Mouse (Mus musculus) ES-CJ7 (cell line): Measurements from ENCODE around the gene Mcm10.

Experiments used
- DNase-seq: peaks from one replicate; pipeline ENCODE4 v3.0.0; 2011; ENCODE audit warnings: low read depth, low spot score

Gene Mcm10

DNA sequence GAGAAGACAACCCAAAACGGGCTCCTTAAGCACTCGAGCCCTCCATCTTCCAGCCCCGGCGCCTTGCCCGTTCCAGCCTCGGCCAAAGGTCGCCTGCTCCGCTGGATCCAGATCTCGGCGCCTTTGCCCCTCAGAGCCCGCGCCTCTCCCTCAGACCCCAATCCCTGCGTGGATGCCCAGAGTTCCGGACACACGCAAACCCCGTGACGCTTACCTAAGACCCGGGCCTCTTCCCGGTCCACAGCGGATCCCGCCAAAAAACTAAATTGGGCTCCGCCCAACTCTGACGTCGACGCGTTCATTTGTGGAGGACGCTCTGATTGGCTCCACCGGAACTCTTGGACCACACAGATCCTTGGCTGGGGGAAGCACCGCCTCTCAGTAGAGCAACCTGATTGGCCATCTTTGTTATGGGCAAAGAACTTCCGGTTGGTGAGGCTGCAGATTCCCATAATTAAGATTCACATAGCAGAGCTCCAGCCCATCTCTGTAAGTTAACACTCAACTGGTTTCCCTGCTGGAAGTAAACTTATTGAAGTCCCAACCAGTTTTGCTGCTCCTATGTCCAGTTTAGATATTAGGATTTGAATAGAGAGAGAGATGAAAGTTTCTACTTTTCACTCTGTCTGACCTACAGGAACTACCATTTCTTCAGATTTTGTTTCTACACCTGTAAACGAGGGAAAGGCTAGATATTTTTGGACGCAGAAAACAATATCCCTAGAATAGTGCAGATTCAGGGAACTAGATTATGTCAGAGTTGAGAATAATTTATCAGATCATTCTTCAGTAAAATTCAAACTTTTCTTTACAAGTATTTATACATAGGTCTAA is at the start of gene Mcm10:
TSS of gene Mcm10 (minus strand) at position 301 of the 834 bp plus-strand sequence.
- peak; percentile 97 for DNase-seq

DNA sequence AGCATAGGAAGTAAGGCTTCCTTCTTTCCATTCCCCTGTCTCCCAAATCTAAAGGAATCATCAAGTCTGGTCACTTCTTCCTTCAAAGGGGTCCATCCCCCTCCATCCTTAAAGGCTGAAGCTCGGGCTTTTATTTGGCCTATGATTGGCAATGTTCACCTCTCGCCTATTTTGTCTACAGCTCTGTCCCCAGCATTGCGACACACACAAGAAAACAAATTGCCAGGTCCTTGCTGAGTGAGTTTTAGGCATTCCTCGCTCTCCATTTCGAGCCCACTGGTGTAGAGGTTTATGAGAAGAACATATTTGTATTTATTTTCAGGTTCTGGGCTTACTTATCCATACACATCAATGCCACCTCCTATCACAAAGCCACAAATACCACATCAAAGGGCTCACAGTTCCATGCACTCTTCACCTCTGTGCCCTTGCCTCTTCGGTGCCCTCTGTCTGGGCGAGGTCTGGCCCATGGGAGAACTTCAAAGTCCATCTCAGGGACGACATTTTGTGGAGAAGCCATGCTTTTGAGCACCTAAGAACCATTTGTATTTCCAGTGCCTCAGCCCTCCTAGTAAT is 48.6 kb upstream of the Mcm10 start:
- DNase-seq, result no peak

DNA sequence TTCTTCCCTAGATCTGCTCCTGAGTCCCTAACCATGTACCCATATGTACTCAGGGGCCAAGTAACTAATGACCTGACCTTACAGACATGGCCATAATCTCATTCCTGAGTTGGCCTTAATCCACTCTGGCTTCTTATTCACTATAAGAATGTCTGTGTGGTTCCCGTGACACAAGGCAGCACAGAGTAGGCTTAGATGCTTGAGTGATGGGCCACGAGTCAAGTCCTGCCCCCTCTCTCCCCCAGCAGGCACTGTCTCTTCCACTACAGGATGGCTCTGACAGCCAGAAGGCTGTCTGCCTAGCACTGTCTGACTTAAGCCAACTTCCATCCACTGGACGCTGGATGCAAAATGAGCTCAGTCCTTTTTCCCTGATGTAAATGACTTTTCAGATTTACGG is 47.4 kb upstream of the Mcm10 start:
- DNase-seq, result no peak

GRCm38 (mm10) chr2:5058436-5058835 is 45.8 kb upstream of the Mcm10 start:
- no peak for DNase-seq

GRCm38 (mm10) chr2:5050562-5050961 is 38.0 kb upstream of the Mcm10 start:
- no peak for DNase-seq

DNA sequence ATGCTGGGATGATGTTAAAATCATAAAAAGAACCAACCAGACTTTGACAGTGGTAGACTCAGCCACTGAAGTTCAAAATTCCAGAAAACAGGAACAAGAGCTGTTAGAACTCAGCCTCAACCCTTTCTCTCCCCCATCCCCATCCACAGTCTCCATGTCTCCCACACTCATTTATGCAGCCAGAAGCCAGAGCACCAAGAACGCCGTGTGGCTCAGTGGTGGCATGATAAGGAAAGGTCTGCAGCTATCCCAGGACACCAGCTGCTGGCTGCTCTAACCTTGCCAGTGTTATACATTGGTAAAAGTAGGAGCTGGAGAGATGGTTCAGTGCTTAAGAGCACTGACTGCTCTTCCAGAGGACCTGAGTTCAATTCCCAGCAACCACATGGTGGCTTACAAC is 34.4 kb upstream of the Mcm10 start:
- DNase-seq, result no peak

- DNase-seq, result no peak
Measured at GRCm38 (mm10) chr2:5045269-5045965, 32.8 kb upstream of the Mcm10 start.

- peak; percentile 76 for DNase-seq
Measured at GRCm38 (mm10) chr2:5044321-5044720, 31.7 kb upstream of the Mcm10 start.

DNA sequence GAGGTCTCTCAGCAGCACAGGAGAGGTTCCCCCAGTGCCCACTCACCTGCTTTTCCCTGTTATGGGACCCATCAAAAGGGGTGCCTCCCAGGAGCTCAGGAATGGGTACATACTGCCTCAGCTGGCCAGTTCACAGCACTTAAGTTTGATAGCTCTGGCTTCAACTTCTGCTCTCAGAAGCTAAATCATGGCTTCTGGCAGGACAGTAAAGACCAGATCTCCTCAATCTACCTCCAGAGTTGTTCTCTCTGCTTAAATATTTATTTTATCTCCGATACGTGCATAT is 30.8 kb upstream of the Mcm10 start:
- DNase-seq, result no peak

DNA sequence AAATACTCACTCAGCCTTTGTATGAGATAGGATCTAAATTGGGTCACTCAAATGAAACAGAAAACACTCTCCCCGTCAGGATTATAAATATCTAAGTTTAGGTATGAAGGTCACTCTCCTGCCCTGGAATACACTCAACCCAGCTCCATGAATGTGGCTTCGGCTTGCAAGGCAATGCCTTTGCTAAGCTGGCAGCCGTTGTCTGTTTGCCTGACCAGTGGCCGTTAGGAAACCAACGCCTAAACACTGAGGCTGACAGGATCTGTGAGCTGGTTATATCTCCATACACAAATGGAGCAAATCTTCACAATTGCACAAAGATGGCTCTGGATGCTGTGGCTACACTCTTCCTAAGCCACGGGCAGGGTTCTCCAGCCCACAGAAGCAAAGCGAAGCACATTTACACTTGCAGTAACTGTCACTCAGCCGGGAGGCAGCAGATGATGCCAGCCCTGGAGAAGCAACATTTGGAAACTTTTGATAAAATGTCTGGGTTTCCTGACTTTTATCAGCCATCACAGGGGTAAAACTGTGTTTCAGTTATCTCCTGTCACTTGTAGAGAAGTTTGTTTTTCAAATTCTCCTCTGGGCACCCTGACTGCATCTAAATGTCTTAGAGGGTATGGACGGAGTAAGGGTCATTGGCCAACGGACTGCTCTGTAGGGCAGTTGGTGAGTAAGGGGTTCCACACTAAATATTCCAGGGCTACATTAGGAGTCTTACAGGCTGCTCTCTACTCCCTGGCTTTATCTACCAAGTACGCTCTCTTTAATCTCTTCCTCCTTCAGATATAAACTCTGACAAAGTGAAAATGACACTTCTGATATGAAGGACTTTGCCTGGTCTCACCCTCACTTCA is 30.3 kb upstream of the Mcm10 start:
- DNase-seq, result no peak

- DNase-seq, result no peak
Measured at GRCm38 (mm10) chr2:5041854-5042253, 29.3 kb upstream of the Mcm10 start.

DNA sequence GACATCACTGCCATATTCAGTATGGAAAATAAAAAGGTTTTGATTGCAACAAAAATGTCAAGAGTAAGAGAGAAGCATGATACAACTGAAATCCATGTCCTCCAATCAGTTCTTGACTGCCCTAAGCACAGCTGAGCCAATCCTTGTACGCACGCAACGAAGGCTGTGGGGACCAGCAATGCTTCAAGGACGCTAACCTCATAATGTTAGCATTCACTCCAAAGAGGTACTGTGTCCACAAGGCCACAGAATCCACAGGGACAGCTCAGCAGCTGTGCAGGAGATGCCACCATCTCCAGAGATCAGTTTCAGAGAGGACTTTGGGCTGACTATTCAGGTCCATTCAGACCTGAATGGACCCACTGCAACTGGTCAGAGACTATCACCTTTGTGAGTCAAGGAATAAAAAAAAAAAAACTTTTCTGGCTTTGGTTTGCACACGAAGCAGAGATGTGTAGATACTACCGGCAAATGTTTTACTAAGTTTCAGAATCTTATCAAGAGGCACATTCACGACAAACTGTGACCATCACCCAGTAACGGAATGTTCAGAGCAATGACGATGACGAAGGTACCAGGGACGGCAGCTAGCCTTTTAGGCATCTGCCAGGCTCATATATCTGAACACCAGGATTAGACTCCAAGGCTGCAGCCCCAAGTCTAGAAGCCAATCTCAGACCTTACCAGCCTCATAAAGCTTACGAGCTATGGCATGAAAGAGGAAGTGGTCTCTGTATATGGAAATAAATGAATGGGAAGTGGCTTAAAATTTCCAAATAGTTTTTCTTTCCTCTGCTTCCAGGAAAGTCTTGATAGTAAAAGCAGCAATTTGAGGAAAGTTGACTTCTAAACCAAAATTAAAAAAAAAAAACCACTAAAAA is 27.9 kb upstream of the Mcm10 start:
- no peak for DNase-seq

- no peak for DNase-seq
Measured at GRCm38 (mm10) chr2:5039350-5040170, 27.0 kb upstream of the Mcm10 start.

- DNase-seq, result no peak
Measured at GRCm38 (mm10) chr2:5038320-5038719, 25.7 kb upstream of the Mcm10 start.

- no peak for DNase-seq
Measured at GRCm38 (mm10) chr2:5037390-5037789, 24.8 kb upstream of the Mcm10 start.

GRCm38 (mm10) chr2:5036411-5037076 is 24.0 kb upstream of the Mcm10 start:
- no peak for DNase-seq

- DNase-seq, result no peak
Measured at GRCm38 (mm10) chr2:5035241-5035640, 22.6 kb upstream of the Mcm10 start.

- DNase-seq, result no peak
Measured at GRCm38 (mm10) chr2:5034801-5035200, 22.2 kb upstream of the Mcm10 start.

GRCm38 (mm10) chr2:5033546-5034420 is 21.2 kb upstream of the Mcm10 start:
- no peak for DNase-seq
